ENCODE assay signal across 22 mouse cellular contexts in genomic region chr4:47578637-47579036, GRCm38 (mm10).
"Had no signal": no experiment of that assay in that cellular context is flagged by ENCODE, and none has a peak within 500 bp of the region (broad histone marks: within the 10 kb centered on the region; RNA-seq: fewer than 3 reads in every experiment).

No protein-coding gene starts in this region.

- H3K27me3 ChIP-seq: heart, embryonic 12.5 days; hindbrain, embryonic 12.5 days; intestine, embryonic 15.5 days; limb, embryonic 12.5 days; liver, embryonic 13.5 days; liver, embryonic 15.5 days had no signal

- DNase-seq: gastrocnemius, postnatal 14 days; heart, adult 2 months; heart, postnatal 14 days; heart, postnatal 36 days; kidney, adult 18-20 months; kidney, adult 8-10 months; kidney, postnatal 10 days; kidney, postnatal 25 days; kidney, postnatal 4 days; liver; liver, embryonic 13.5 days had no signal

- H3K4me2 ChIP-seq: heart, embryonic 12.5 days; hindbrain, embryonic 12.5 days; hindbrain, embryonic 14.5 days; intestine, embryonic 15.5 days; limb, embryonic 12.5 days; liver, embryonic 11.5 days; liver, embryonic 13.5 days; liver, embryonic 15.5 days had no signal

- H3K4me3 ChIP-seq: heart, adult 2 months; heart, embryonic 12.5 days; hindbrain, embryonic 10.5 days; hindbrain, embryonic 12.5 days; intestine, embryonic 15.5 days; layer of hippocampus, adult 2 months; left cerebral cortex, adult 2 months; limb, embryonic 10.5 days; limb, embryonic 12.5 days; liver, embryonic 13.5 days; liver, embryonic 15.5 days had no signal

- H3K36me3 ChIP-seq: heart, embryonic 12.5 days; hindbrain, embryonic 10.5 days; hindbrain, embryonic 12.5 days; intestine, embryonic 15.5 days; limb, embryonic 10.5 days; limb, embryonic 12.5 days; liver, embryonic 13.5 days; liver, embryonic 15.5 days had no signal
